Mouse (Mus musculus): Measurements from ENCODE around the gene Gpc5. TPM values are rescaled to one million over a fixed set of nuclear protein-coding genes. Genes with fewer than 3 reads are reported as not detected.
A peak's percentile ranks its signal among the peaks of the same experiment; 100 is the strongest.

The Gpc5 gene
- total RNA-seq (2014; rRNA removed) (23.0 and 23.9 TPM in 2 replicates), polyA plus RNA-seq (2015; fragmentation: Nextera tagmentation; extraction: Ambion mirVana) (13.8 and 14.3 TPM in 2 replicates)

GRCm38 (mm10) chr14:115092081-115092480, at the start of gene Gpc5:
TSS of gene Gpc5 (plus strand) at chr14:115092215.
- Histone ChIP-seq H3K9ac (replicated peaks; ENCODE audit: low read length, poor library complexity, severe bottlenecking) (peak within 1 kb of the TSS; percentile 63), H3K4me3 (ENCODE audit: low read depth, low read length) (peak within 1 kb of the TSS; percentile 57), H3K9me3 (ENCODE audit: low read length) (no peaks in the 10 kb centered on the region), H3K27ac (ENCODE audit: low read depth, low read length) (no peak within 1 kb of the TSS), H3K36me3 (ENCODE audit: insufficient read depth, low read length) (no peaks in the 10 kb centered on the region), H3K4me1 (ENCODE audit: insufficient read depth, low read length) (peaks cover 3% of the 10 kb centered on the region; the same call in 1 of the 2 replicates), H3K27me3 (ENCODE audit: insufficient read depth, low read length) (peaks cover 3% of the 10 kb centered on the region; the same call in 1 of the 2 replicates), H3K4me2 (ENCODE audit: low read depth, low read length, poor library complexity, severe bottlenecking) (peak within 1 kb of the TSS; percentile 89)
- DNase-seq (ENCODE audit: low spot score) (peak; percentile 88), ATAC-seq (ENCODE audit: low FRiP score) (peak; percentile 99)
- WGBS = 0% methylated on average over 31 of the region's 31 CpGs
- no peak for TF ChIP-seq CTCF (IDR thresholded peaks at IDR 0.05)

GRCm38 (mm10) chr14:115042660-115043059, 49.4 kb upstream of the Gpc5 start:
- H3K4me2 ChIP-seq (ENCODE audit: low read depth, low read length, poor library complexity, severe bottlenecking) = peak overlapping the region; percentile 91
- WGBS = 1% methylated on average over 4 of the region's 4 CpGs
- DNase-seq (ENCODE audit: low spot score) (peak; percentile 10), ATAC-seq (ENCODE audit: low FRiP score) (no peak)
- peaks cover 7% of the 10 kb centered on the region for H3K36me3 ChIP-seq (ENCODE audit: insufficient read depth, low read length)
- no peak overlapping the region for H3K9ac ChIP-seq (replicated peaks; ENCODE audit: low read length, poor library complexity, severe bottlenecking)
- H3K9me3 ChIP-seq (ENCODE audit: low read length) = no peaks in the 10 kb centered on the region
- H3K4me3 ChIP-seq (ENCODE audit: low read depth, low read length) = peak overlapping the region; percentile 85
- no peak overlapping the region for H3K27ac ChIP-seq (ENCODE audit: low read depth, low read length)
- 0 out of 2 replicates have a peak, but pooled peaks cover 3% of the 10 kb centered on the region for H3K4me1 ChIP-seq (ENCODE audit: insufficient read depth, low read length)
- no peaks in the 10 kb centered on the region for H3K27me3 ChIP-seq (ENCODE audit: insufficient read depth, low read length)
- no peak for TF ChIP-seq CTCF (IDR thresholded peaks at IDR 0.05)

GRCm38 (mm10) chr14:115044016-115044415, 48.0 kb upstream of the Gpc5 start:
- H3K4me3 ChIP-seq (ENCODE audit: low read depth, low read length) = no peak overlapping the region
- DNase-seq (ENCODE audit: low spot score) = no peak
- H3K27ac ChIP-seq (ENCODE audit: low read depth, low read length) = no peak overlapping the region
- no peak overlapping the region for H3K4me2 ChIP-seq (ENCODE audit: low read depth, low read length, poor library complexity, severe bottlenecking)
- ATAC-seq (ENCODE audit: low FRiP score) = no peak
- peaks cover 7% of the 10 kb centered on the region for H3K36me3 ChIP-seq (ENCODE audit: insufficient read depth, low read length)
- WGBS = 75% methylated on average over 5 of the region's 5 CpGs
- 0 out of 2 replicates have a peak, but pooled peaks cover 3% of the 10 kb centered on the region for H3K4me1 ChIP-seq (ENCODE audit: insufficient read depth, low read length)
- H3K9ac ChIP-seq (replicated peaks; ENCODE audit: low read length, poor library complexity, severe bottlenecking) = no peak overlapping the region
- no peaks in the 10 kb centered on the region for H3K9me3 ChIP-seq (ENCODE audit: low read length)
- H3K27me3 ChIP-seq (ENCODE audit: insufficient read depth, low read length) = no peaks in the 10 kb centered on the region
- TF ChIP-seq CTCF (IDR thresholded peaks at IDR 0.05) = no peak

- Histone ChIP-seq H3K9ac (replicated peaks; ENCODE audit: low read length, poor library complexity, severe bottlenecking) (no peak overlapping the region), H3K9me3 (ENCODE audit: low read length) (no peaks in the 10 kb centered on the region), H3K4me2 (ENCODE audit: low read depth, low read length, poor library complexity, severe bottlenecking) (no peak overlapping the region), H3K27me3 (ENCODE audit: insufficient read depth, low read length) (no peaks in the 10 kb centered on the region), H3K4me1 (ENCODE audit: insufficient read depth, low read length) (0 out of 2 replicates have a peak, but pooled peaks cover 3% of the 10 kb centered on the region), H3K4me3 (ENCODE audit: low read depth, low read length) (no peak overlapping the region), H3K27ac (ENCODE audit: low read depth, low read length) (no peak overlapping the region), H3K36me3 (ENCODE audit: insufficient read depth, low read length) (peaks cover 7% of the 10 kb centered on the region)
- WGBS = 76% methylated on average over 3 of the region's 3 CpGs
- DNase-seq (ENCODE audit: low spot score) = no peak
- no peak for ATAC-seq (ENCODE audit: low FRiP score)
- TF ChIP-seq CTCF (IDR thresholded peaks at IDR 0.05) = no peak
Observed at GRCm38 (mm10) chr14:115045712-115046111, 46.3 kb upstream of the Gpc5 start.

GRCm38 (mm10) chr14:115047316-115047715, 44.7 kb upstream of the Gpc5 start:
- no peaks in the 10 kb centered on the region for H3K9me3 ChIP-seq (ENCODE audit: low read length)
- ATAC-seq (ENCODE audit: low FRiP score) (no peak), DNase-seq (ENCODE audit: low spot score) (no peak)
- peaks cover 7% of the 10 kb centered on the region for H3K36me3 ChIP-seq (ENCODE audit: insufficient read depth, low read length)
- no peak for TF ChIP-seq CTCF (IDR thresholded peaks at IDR 0.05)
- 85% methylated on average over 3 of the region's 3 CpGs for WGBS
- H3K9ac ChIP-seq (replicated peaks; ENCODE audit: low read length, poor library complexity, severe bottlenecking) = no peak overlapping the region
- no peak overlapping the region for H3K4me2 ChIP-seq (ENCODE audit: low read depth, low read length, poor library complexity, severe bottlenecking)
- 0 out of 2 replicates have a peak, but pooled peaks cover 3% of the 10 kb centered on the region for H3K4me1 ChIP-seq (ENCODE audit: insufficient read depth, low read length)
- no peak overlapping the region for H3K4me3 ChIP-seq (ENCODE audit: low read depth, low read length)
- no peaks in the 10 kb centered on the region for H3K27me3 ChIP-seq (ENCODE audit: insufficient read depth, low read length)
- no peak overlapping the region for H3K27ac ChIP-seq (ENCODE audit: low read depth, low read length)

- H3K4me3 ChIP-seq (ENCODE audit: low read depth, low read length) = no peak overlapping the region
- no peaks in the 10 kb centered on the region for H3K27me3 ChIP-seq (ENCODE audit: insufficient read depth, low read length)
- ATAC-seq (ENCODE audit: low FRiP score) = no peak
- no peak for DNase-seq (ENCODE audit: low spot score)
- H3K4me2 ChIP-seq (ENCODE audit: low read depth, low read length, poor library complexity, severe bottlenecking) = no peak overlapping the region
- peaks cover 7% of the 10 kb centered on the region for H3K36me3 ChIP-seq (ENCODE audit: insufficient read depth, low read length)
- 55% methylated on average over 5 of the region's 5 CpGs for WGBS
- no peaks in the 10 kb centered on the region for H3K9me3 ChIP-seq (ENCODE audit: low read length)
- no peak overlapping the region for H3K9ac ChIP-seq (replicated peaks; ENCODE audit: low read length, poor library complexity, severe bottlenecking)
- no peak for TF ChIP-seq CTCF (IDR thresholded peaks at IDR 0.05)
- no peak overlapping the region for H3K27ac ChIP-seq (ENCODE audit: low read depth, low read length)
- 0 out of 2 replicates have a peak, but pooled peaks cover 3% of the 10 kb centered on the region for H3K4me1 ChIP-seq (ENCODE audit: insufficient read depth, low read length)
Observed at GRCm38 (mm10) chr14:115047990-115048862, 43.8 kb upstream of the Gpc5 start.
